Mouse (Mus musculus): ENCODE measurements around the gene Pde7b.

DNA sequence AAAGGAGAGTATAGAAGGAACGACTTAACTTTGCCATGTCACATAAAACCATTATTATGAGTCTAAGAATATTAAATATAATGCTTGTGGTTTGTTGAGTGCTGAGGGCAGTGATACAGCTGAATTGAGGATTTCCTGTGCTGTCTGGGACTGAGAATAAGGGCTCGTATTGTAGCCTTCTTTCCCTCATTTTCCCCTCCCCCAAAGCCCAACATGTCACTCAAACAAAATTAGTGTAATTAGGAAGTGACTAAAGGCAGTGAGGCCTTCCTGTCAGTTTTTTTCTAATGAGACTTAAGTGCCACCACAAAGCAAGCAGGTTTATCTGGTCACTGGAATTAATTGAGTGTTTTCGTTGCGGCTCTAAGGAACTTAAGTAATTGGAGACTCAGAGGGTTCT, 12.3 kb upstream of the Pde7b start:
- TF ChIP-seq CTCF (IDR thresholded peaks at IDR 0.05; ENCODE audit: low read depth, low read length) (no peak), GATA1 (IDR thresholded peaks at IDR 0.05; ENCODE audit: borderline replicate concordance, low read length) (no peak), GATA2 (IDR thresholded peaks at IDR 0.05; ENCODE audit: borderline replicate concordance, low read depth, low read length) (no peak), TAL1 (conservative IDR thresholded peaks at IDR 0.05; ENCODE audit: low read depth, low read length) (no peak), POLR2AphosphoS5 (IDR thresholded peaks at IDR 0.05; ENCODE audit: insufficient replicate concordance, low read depth, low read length) (no peak)
